Mouse (Mus musculus): Measurements from ENCODE around the gene Il9r.
A peak's percentile ranks its signal among the peaks of the same experiment; 100 is the strongest.

Il9r gene

GRCm38 (mm10) chr11:32200075-32200601, at the start of gene Il9r:
Gene Il9r, minus strand, starts transcription at chr11:32200279.
- DNase-seq (ENCODE audit: low spot score in 2 of 2) = no peak

- no peak for DNase-seq (ENCODE audit: low spot score in 2 of 2)
Measured at GRCm38 (mm10) chr11:32248350-32248749, 48.3 kb upstream of the Il9r start.

GRCm38 (mm10) chr11:32247068-32247467, 47.0 kb upstream of the Il9r start:
- DNase-seq (ENCODE audit: low spot score in 2 of 2) = no peak

- DNase-seq (ENCODE audit: low spot score in 2 of 2) = no peak
Measured at GRCm38 (mm10) chr11:32245614-32246013, 45.5 kb upstream of the Il9r start.

GRCm38 (mm10) chr11:32244617-32245016, 44.5 kb upstream of the Il9r start:
- no peak for DNase-seq (ENCODE audit: low spot score in 2 of 2)

GRCm38 (mm10) chr11:32244064-32244463, 44.0 kb upstream of the Il9r start:
- DNase-seq (ENCODE audit: low spot score in 2 of 2) = no peak

- no peak for DNase-seq (ENCODE audit: low spot score in 2 of 2)
Measured at GRCm38 (mm10) chr11:32243205-32243955, 43.3 kb upstream of the Il9r start.

- no peak for DNase-seq (ENCODE audit: low spot score in 2 of 2)
Measured at GRCm38 (mm10) chr11:32242209-32242608, 42.1 kb upstream of the Il9r start.

- DNase-seq (ENCODE audit: low spot score in 2 of 2) = no peak
Measured at GRCm38 (mm10) chr11:32241391-32241790, 41.3 kb upstream of the Il9r start.

- peak; percentile 62 to 78 for DNase-seq (ENCODE audit: low spot score in 2 of 2)
Measured at GRCm38 (mm10) chr11:32238093-32238860, 38.2 kb upstream of the Il9r start.

GRCm38 (mm10) chr11:32237411-32237795, 37.3 kb upstream of the Il9r start:
- DNase-seq (ENCODE audit: low spot score in 2 of 2) = no peak

- DNase-seq (ENCODE audit: low spot score in 2 of 2) = peak in 1 of 2 experiments; percentile 31
Measured at GRCm38 (mm10) chr11:32236712-32237410, 36.8 kb upstream of the Il9r start.

- no peak for DNase-seq (ENCODE audit: low spot score in 2 of 2)
Measured at GRCm38 (mm10) chr11:32236132-32236531, 36.1 kb upstream of the Il9r start.

- DNase-seq (ENCODE audit: low spot score in 2 of 2) = no peak
Measured at GRCm38 (mm10) chr11:32235646-32236045, 35.6 kb upstream of the Il9r start.

GRCm38 (mm10) chr11:32234816-32235485, 34.9 kb upstream of the Il9r start:
- DNase-seq (ENCODE audit: low spot score in 2 of 2) = no peak

GRCm38 (mm10) chr11:32233895-32234294, 33.8 kb upstream of the Il9r start:
- no peak for DNase-seq (ENCODE audit: low spot score in 2 of 2)

- no peak for DNase-seq (ENCODE audit: low spot score in 2 of 2)
Measured at GRCm38 (mm10) chr11:32232848-32233247, 32.8 kb upstream of the Il9r start.

GRCm38 (mm10) chr11:32231125-32231524, 31.0 kb upstream of the Il9r start:
- DNase-seq (ENCODE audit: low spot score in 2 of 2) = no peak

- DNase-seq (ENCODE audit: low spot score in 2 of 2) = no peak
Measured at GRCm38 (mm10) chr11:32230220-32230619, 30.1 kb upstream of the Il9r start.

- no peak for DNase-seq (ENCODE audit: low spot score in 2 of 2)
Measured at GRCm38 (mm10) chr11:32228292-32228845, 28.3 kb upstream of the Il9r start.

- no peak for DNase-seq (ENCODE audit: low spot score in 2 of 2)
Measured at GRCm38 (mm10) chr11:32227555-32227954, 27.5 kb upstream of the Il9r start.
